Mouse (Mus musculus): ENCODE data around the gene Fuom.

DNA sequence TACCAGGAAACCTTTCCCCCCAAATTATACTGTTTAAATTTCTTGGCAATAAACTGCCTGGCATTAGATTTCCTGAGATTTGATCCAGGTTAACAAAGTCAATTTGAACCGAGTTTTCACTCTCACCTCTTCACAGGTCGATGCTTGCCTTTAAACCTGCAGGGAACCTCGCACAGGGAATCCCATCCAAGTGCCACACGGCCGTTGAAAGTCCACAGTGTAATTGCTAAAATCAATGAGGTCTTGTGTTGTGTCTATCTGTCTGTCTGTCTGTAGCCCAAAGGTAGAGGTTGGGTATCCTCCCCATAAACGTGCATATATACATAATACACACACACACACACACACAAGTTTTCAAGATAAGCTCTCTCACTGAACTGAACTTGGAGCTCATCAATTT is 34.8 kb downstream of the Fuom start:
- TF ChIP-seq CTCF (IDR thresholded peaks at IDR 0.05; ENCODE audit: low read depth, low read length) (no peak), POLR2A (IDR thresholded peaks at IDR 0.05; ENCODE audit: borderline replicate concordance, low read depth, low read length) (no peak)
